Mouse (Mus musculus) liver, embryonic 14.5 days (tissue): ENCODE results near the gene Dnah7a.

ENCODE experiments used
- CTCF ChIP-seq: IDR thresholded peaks from 2 replicates; pipeline ENCODE4 v1.5.1; 2016; ENCODE audit warnings: antibody characterized with exemption, low read depth, control low read depth
- EP300 ChIP-seq: IDR thresholded peaks from 2 replicates; pipeline ENCODE4 v1.6.1; 2016; ENCODE audit warnings: antibody characterized with exemption, low read depth

DNA sequence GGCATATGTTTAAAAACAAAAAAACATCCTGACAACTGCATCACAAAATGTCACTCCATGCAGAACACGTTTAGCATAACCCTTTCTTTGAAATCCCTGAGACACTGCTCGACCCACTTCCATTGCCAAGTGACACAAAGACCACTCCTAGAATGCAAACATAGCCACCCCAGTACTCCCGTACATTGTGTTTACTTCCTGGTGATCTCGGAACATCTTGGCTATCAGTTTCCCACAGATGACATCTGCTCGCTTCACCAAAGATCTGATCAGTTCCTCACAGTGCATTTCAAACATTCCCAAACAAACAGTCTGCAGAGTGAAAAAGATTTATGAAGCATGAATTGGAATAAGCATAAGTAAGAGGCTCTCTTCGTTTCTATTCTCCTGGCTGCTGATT, 76.6 kb downstream of the Dnah7a start:
- no peak for TF ChIP-seq CTCF
- TF ChIP-seq EP300: no peak
